Mouse (Mus musculus) ovary, adult 10 weeks (tissue): Measurements from ENCODE around the gene Drg1. TPM values are rescaled to one million over a fixed set of nuclear protein-coding genes. Genes with fewer than 3 reads are reported as not detected.

Source experiments
- polyA plus RNA-seq: library from polyadenylated mRNA; stranded (reverse); fragments of 350-450 nt; fragmentation: Illumina TruSeq; extraction: RNeasy Lipid Tissue Mini Kit (QIAGEN cat#74804); gene quantifications from one replicate; pipeline ENCODE4 v1.2.3, GENCODE M21; 2014

Drg1 gene
- polyA plus RNA-seq = 252 TPM

DNA sequence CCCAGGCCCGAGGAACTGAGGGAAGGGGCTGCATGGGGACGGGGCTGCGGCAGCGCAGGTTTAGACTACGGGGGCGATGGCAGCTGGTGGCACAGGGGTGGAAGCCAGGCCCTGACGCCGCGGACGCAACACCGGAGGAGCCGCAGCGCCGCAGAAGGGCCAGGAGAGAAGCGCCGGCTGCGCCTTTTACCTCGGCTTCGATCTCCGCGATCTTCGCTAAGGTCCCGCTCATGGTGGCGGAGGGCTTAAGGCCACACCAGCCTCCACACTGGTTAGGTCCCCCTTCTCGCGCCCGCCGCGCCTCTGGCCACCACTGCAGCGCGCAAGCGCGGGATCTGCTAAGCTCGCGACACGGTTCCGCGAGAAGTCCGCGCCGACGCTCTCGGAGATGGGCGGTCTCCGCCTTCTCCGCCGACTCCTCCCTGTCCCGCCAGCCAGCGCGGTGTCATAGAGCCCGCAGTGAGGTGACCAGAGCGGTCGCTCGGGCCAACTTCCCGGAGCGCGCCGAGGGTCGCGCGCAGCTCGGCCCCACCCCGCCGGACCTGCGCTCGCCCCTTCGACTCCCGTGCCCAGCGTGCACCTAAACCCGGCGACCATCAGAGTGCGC is at the start of gene Drg1:
Gene Drg1, minus strand, starts transcription at position 337 of the 607 bp plus-strand sequence.

DNA sequence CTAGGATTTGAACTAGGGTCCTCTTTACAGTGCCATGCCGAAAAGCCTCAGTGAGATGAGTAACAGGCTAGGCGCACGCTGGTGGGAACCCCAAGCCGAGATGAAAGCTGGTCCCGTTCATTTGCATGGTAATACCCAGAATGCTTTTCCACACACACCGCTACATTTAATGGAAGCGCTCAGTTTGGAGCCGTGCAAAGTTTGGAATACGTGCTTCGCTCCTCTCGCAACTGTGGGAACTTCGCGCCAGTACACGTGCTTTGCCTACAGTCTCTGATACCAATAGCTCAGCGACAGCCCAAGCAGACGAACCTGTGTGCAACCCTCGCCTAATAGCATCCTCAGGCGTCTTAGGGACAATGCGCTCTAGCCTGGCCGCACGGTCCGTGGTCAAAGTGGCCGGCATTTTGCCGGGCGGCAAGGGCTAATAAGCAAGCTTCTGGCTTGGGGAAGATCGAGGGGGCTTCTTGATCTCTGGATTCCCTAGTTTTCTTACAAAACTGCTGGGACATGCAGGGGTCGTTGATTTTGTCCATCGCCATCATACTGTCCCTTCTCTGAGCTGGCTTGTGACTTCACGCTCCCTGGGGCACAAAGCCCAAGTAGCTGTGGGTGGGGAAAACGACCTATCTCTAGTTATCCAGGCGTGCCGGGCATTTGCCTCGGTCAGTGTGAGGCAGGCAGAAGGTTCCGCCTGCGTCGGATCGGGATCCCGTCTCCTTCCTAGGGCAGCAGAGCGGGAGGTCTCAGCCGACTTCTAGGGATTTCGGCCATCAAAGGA is 22.5 kb upstream of the Drg1 start, which contains the start of gene Patz1:
Gene Patz1, plus strand, starts transcription at position 354 of the 781 bp plus-strand sequence.

DNA sequence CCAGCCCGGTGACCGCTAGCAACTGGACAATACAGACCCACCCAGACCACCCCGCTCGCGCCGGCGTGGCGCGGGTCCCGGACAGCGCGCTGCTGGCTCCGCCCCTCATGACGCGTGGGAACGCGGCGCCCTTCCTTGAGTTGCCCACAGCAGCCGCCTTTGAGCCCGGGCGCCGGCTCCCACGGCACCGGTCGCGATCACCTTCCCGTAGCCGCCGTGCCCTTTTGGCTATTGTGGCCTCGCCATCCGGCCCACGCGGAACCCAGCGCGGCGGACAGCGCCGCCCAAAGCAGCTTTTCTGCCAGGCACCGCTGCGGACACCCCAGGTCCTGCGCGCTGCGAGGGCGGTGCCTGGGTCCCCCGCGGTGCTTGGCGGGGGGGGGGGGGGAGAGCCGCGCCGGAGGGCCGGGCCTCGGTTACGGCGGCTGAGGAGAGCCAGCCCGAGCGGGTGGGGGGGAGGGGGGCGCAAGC is 63.9 kb downstream of the Drg1 start, which contains the start of gene Eif4enif1:
Gene Eif4enif1, plus strand, starts transcription at position 162 of the 471 bp plus-strand sequence.

DNA sequence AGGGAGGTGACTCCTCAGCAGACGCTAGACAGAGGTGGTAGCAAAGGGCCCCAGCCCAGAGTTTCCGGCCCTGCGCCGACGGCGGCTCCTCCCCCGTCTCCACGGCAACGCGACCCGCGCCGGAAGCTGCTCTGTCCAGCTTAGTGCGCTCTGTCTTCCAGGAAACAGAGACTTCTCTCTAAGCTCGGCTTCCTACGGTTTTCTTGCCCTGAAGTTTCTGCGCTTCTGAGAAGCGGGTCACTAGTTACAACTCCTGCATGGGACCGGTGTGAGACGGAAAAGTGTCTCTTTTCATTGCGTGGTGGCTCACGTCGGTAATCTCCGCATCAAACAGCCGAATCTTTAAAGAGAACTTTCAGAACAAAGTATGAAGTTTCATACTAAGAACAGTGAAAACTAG is 72.9 kb downstream of the Drg1 start, which contains the start of gene Sfi1:
Gene Sfi1, minus strand, starts transcription at position 101 of the 400 bp plus-strand sequence.

Other genes with a start within 250 kb of the Drg1 start
- gene Sfi1, start 73.0 kb downstream of the Drg1 start, polyA plus RNA-seq = 13.1 TPM
- 135 TPM for gene Eif4enif1, start 64.0 kb downstream of the Drg1 start, polyA plus RNA-seq
- gene Patz1, start 22.5 kb upstream of the Drg1 start, polyA plus RNA-seq = 32.5 TPM
- gene Pik3ip1, start 64.0 kb upstream of the Drg1 start, polyA plus RNA-seq = 14.0 TPM
- 7.1 TPM for gene Limk2, start 142.8 kb upstream of the Drg1 start, polyA plus RNA-seq
- gene Rnf185, start 185.9 kb upstream of the Drg1 start, polyA plus RNA-seq = 35.6 TPM
- not detected for gene Pla2g3, start 221.9 kb upstream of the Drg1 start, polyA plus RNA-seq
- gene Inpp5j, start 238.4 kb upstream of the Drg1 start, polyA plus RNA-seq = 0.17 TPM
- 0.68 TPM for gene Selenom, start 248.3 kb upstream of the Drg1 start, polyA plus RNA-seq